Mouse (Mus musculus) heart, adult 2 months (tissue): ENCODE results near the gene Pask.

Experiments used
- CTCF ChIP-seq: fragments of 200-600 bp; IDR thresholded peaks from 2 replicates; pipeline ENCODE4 v1.8.1; 2022; ENCODE audit warnings: antibody characterized with exemption, mild to moderate bottlenecking, moderate library complexity
- EP300 ChIP-seq: fragments of 200-500 bp; IDR thresholded peaks from 2 replicates; pipeline ENCODE4 v1.6.1; 2011; ENCODE audit warnings: low read depth, low read length, control low read depth; ENCODE audit not compliant: insufficient read depth

- no peak for TF ChIP-seq EP300
- TF ChIP-seq CTCF: no peak
Observed at GRCm38 (mm10) chr1:93267207-93267606, 76.1 kb downstream of the Pask start.
